Mouse (Mus musculus): ENCODE results near the gene Slc39a11. TPM values are rescaled to one million over a fixed set of nuclear protein-coding genes. Genes with fewer than 3 reads are reported as not detected.

Gene Slc39a11
- polyA plus RNA-seq, 1 experiment from 2014 or later: 56.6 TPM

DNA sequence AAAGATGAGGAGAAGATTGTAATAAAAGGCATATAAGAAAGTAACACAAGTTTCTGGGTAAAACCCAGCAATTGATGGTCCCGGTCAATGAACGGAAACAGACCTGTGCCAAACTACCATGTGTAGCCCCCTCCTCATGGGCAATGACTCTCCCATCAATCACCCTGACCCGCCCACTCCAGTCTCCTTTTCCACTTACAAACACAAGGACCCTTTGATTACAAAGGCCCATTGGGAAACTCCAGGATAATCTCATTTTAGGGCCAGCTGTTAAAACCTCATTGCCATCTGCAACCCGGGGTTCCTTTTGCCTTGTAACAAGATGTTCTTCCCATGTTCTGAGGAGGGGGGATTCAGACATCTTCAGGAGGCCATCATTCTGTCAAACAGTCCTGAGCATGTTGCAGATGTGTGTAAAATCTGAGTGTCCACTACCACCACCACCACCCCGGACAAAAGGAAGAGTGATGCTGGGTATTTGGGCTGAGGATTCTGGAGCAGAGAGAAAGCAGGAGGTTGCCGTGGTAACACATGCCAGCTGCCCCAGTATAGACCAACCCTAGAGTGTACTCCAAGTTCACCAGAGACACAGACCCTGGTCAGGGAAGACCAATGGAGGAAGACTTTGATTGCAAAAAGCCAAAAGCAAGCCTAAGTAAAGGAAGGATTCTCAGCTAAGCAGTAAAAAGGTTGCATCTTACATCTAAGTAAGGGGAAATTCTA is 419.3 kb downstream of the Slc39a11 start:
- no peaks in the 10 kb centered on the region for H3K4me1 ChIP-seq (replicated peaks; ENCODE audit: control insufficient read depth, insufficient read depth)
- H3K36me3 ChIP-seq (ENCODE audit: control insufficient read depth, insufficient read depth, low read length): no peaks in the 10 kb centered on the region
- H3K27ac ChIP-seq (replicated peaks): no peak overlapping the region
- ATAC-seq (ENCODE audit: low FRiP score, low TSS enrichment) (no peak), DNase-seq (ENCODE audit: low spot score) (no peak)
- H3K4me2 ChIP-seq (replicated peaks; ENCODE audit: low read depth): no peak overlapping the region
- TF ChIP-seq EP300 (optimal IDR thresholded peaks at IDR 0.05): no peak
- TF ChIP-seq CTCF (IDR thresholded peaks at IDR 0.05; ENCODE audit: low read depth): no peak
- 66% methylated on average over 6 of the region's 6 CpGs for WGBS
- no peak overlapping the region for H3K4me3 ChIP-seq (ENCODE audit: low read depth, low read length)
- no peak overlapping the region for H3K9ac ChIP-seq (ENCODE audit: low read length)
- no peaks in the 10 kb centered on the region for H3K27me3 ChIP-seq (ENCODE audit: control insufficient read depth, insufficient read depth, low read length)
- H3K9me3 ChIP-seq (ENCODE audit: control insufficient read depth, low read length): no peaks in the 10 kb centered on the region

DNA sequence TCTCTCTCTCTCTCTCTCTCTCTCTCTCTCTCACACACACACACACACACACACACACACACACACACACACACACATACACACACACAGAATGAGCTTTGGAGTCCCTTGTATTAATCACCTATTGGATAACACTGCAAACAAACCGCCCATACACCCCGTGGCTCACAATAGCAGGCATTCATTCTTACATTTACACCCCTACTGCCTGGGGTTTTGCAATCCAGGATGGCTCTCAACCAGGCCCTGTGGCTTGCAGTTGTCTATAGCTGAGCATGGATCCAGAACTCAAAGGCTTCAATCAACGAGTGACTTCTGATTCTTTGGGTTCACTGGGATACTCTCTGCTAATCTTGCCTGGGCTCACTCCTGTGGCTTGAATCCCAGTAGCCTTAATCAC is 424.1 kb downstream of the Slc39a11 start:
- TF ChIP-seq CTCF (IDR thresholded peaks at IDR 0.05; ENCODE audit: low read depth) (no peak), EP300 (optimal IDR thresholded peaks at IDR 0.05) (no peak)
- Histone ChIP-seq H3K4me3 (ENCODE audit: low read depth, low read length) (no peak overlapping the region), H3K36me3 (ENCODE audit: control insufficient read depth, insufficient read depth, low read length) (no peaks in the 10 kb centered on the region), H3K9me3 (ENCODE audit: control insufficient read depth, low read length) (no peaks in the 10 kb centered on the region), H3K27ac (replicated peaks) (no peak overlapping the region), H3K9ac (ENCODE audit: low read length) (no peak overlapping the region), H3K27me3 (ENCODE audit: control insufficient read depth, insufficient read depth, low read length) (no peaks in the 10 kb centered on the region), H3K4me2 (replicated peaks; ENCODE audit: low read depth) (no peak overlapping the region), H3K4me1 (replicated peaks; ENCODE audit: control insufficient read depth, insufficient read depth) (no peaks in the 10 kb centered on the region)
- DNase-seq (ENCODE audit: low spot score) (peak; percentile 69), ATAC-seq (ENCODE audit: low FRiP score, low TSS enrichment) (peak; percentile 79)
- 43% methylated on average over 3 of the region's 3 CpGs for WGBS

DNA sequence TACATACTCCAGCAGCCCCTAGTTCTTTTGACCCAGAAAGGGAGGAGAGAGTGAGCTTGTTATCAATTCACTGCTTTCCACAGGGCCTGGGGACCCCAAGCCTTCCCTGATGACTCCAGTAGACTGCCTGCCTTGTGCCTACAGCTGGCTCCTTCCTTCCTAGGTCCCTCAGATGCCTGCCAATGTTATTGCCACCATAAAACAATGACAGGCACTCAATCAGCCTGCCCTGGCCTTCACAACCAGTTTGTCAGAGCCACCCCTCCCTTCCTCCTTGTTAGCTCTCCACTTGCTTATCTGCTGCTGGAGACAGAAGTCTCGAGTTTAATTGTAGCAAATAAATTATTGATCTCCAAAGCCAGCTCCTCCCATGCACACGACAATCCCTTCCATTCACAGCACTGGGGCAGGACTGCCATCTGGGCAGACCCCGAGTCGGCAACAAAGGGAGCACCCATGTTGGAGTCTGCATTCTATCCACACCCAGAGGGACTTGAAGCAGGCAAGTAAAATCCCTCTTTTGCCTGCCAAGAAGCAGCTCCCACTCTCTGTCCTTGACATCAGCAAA is 426.0 kb downstream of the Slc39a11 start:
- no peaks in the 10 kb centered on the region for H3K36me3 ChIP-seq (ENCODE audit: control insufficient read depth, insufficient read depth, low read length)
- no peak overlapping the region for H3K4me2 ChIP-seq (replicated peaks; ENCODE audit: low read depth)
- H3K27me3 ChIP-seq (ENCODE audit: control insufficient read depth, insufficient read depth, low read length): no peaks in the 10 kb centered on the region
- WGBS: 29% methylated on average over 4 of the region's 4 CpGs
- 0 out of 2 replicates have a peak overlapping the region, but pooled peaks have one; percentile 36 for H3K27ac ChIP-seq (replicated peaks)
- no peaks in the 10 kb centered on the region for H3K9me3 ChIP-seq (ENCODE audit: control insufficient read depth, low read length)
- TF ChIP-seq CTCF (IDR thresholded peaks at IDR 0.05; ENCODE audit: low read depth) (no peak), EP300 (optimal IDR thresholded peaks at IDR 0.05) (no peak)
- no peak overlapping the region for H3K9ac ChIP-seq (ENCODE audit: low read length)
- H3K4me1 ChIP-seq (replicated peaks; ENCODE audit: control insufficient read depth, insufficient read depth): no peaks in the 10 kb centered on the region
- ATAC-seq (ENCODE audit: low FRiP score, low TSS enrichment) (peak; percentile 21; the same call in 1 of the 2 replicates), DNase-seq (ENCODE audit: low spot score) (peak; percentile 40)
- H3K4me3 ChIP-seq (ENCODE audit: low read depth, low read length): no peak overlapping the region

DNA sequence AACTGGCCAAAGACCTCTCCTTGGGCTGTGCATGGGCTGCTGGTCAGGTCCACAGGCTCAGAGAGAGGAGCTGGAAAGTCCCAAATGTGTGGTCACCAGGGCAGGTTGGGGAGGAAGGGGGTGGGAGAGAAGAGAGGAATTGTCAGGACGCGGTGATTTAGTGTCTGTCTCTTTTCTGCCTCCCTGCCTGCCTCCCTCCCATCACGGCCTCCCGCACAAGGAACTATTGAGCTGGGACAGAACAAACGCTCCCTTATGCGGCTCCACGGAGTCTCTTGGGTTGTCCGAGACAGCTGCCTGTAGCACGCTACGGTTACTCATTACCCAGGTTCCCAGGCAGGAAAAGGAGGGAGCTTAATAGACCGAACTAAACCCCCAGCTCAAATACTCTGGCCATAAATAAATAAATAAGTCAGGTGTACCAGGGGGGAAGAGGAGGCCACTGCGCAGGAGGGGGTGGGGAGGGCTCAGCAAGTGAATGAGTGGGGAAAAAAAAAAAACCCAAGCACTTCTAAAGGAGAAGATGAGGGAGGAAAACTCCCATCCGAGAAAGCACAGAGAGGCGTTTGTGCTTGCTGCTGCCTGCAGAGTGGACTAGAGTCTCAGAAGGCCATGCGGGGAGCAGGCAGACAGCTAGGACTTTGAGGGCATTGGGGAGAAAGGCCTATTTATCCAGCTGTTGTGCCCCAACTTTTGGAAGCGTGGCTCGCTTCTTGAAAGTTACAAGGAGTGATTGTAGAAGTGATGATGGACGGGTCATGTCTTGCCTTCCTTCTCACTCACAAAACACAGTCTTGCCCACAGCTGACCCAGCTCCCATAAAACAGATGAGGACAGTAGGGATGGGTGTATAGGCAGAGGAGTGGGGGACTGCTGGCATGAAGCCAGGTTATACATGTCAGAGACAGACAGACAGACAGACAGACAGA is 428.3 kb downstream of the Slc39a11 start:
- Histone ChIP-seq H3K27me3 (ENCODE audit: control insufficient read depth, insufficient read depth, low read length) (no peaks in the 10 kb centered on the region), H3K9me3 (ENCODE audit: control insufficient read depth, low read length) (no peaks in the 10 kb centered on the region), H3K27ac (replicated peaks) (peak overlapping the region; percentile 46), H3K4me2 (replicated peaks; ENCODE audit: low read depth) (no peak overlapping the region), H3K36me3 (ENCODE audit: control insufficient read depth, insufficient read depth, low read length) (no peaks in the 10 kb centered on the region), H3K9ac (ENCODE audit: low read length) (no peak overlapping the region), H3K4me3 (ENCODE audit: low read depth, low read length) (no peak overlapping the region), H3K4me1 (replicated peaks; ENCODE audit: control insufficient read depth, insufficient read depth) (no peaks in the 10 kb centered on the region)
- WGBS: 38% methylated on average over 18 of the region's 18 CpGs
- TF ChIP-seq EP300 (optimal IDR thresholded peaks at IDR 0.05) (no peak), CTCF (IDR thresholded peaks at IDR 0.05; ENCODE audit: low read depth) (no peak)
- DNase-seq (ENCODE audit: low spot score) (peak; percentile 56), ATAC-seq (ENCODE audit: low FRiP score, low TSS enrichment) (peak; percentile 50; the same call in 1 of the 2 replicates)

DNA sequence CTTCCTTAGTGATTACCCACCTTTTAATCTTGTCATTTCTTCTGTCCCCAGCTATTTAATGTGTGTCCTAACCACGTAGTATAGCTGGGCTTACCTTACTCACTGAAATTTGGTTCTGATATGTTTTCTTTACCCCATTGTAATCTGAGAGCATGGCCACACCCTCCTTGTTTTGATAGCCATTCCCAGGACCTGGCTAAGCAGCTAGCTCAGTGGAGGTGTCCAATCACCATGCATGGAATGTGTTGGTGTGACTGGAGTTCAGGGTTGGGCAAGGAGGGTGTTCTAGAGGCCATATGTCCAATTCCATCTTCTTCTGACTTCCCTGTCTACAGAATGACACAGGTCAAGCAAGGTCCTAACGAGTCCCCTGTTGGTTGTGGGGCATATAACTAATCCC is 429.2 kb downstream of the Slc39a11 start:
- no peak overlapping the region for H3K4me3 ChIP-seq (ENCODE audit: low read depth, low read length)
- TF ChIP-seq EP300 (optimal IDR thresholded peaks at IDR 0.05): no peak
- TF ChIP-seq CTCF (IDR thresholded peaks at IDR 0.05; ENCODE audit: low read depth): no peak
- ATAC-seq (ENCODE audit: low FRiP score, low TSS enrichment): peak; percentile 79
- no peak overlapping the region for H3K4me2 ChIP-seq (replicated peaks; ENCODE audit: low read depth)
- no peaks in the 10 kb centered on the region for H3K36me3 ChIP-seq (ENCODE audit: control insufficient read depth, insufficient read depth, low read length)
- WGBS: 59% methylated on average over 2 of the region's 2 CpGs
- no peaks in the 10 kb centered on the region for H3K4me1 ChIP-seq (replicated peaks; ENCODE audit: control insufficient read depth, insufficient read depth)
- H3K9ac ChIP-seq (ENCODE audit: low read length): no peak overlapping the region
- H3K27ac ChIP-seq (replicated peaks): no peak overlapping the region
- DNase-seq (ENCODE audit: low spot score): peak; percentile 49
- no peaks in the 10 kb centered on the region for H3K9me3 ChIP-seq (ENCODE audit: control insufficient read depth, low read length)
- H3K27me3 ChIP-seq (ENCODE audit: control insufficient read depth, insufficient read depth, low read length): no peaks in the 10 kb centered on the region
